Mouse (Mus musculus): Measurements from ENCODE around the gene Sik1. TPM values are rescaled to one million over a fixed set of nuclear protein-coding genes. Genes with fewer than 3 reads are reported as not detected.

The Sik1 gene
- polyA plus RNA-seq, 1 experiment, result 15.5 TPM

GRCm38 (mm10) chr17:31802272-31803017, 53.2 kb downstream of the Sik1 start:
- no peak overlapping the region for H3K27ac ChIP-seq (ENCODE audit: insufficient read depth, low read length)
- TF ChIP-seq POLR2A (IDR thresholded peaks at IDR 0.05; ENCODE audit: low read depth, low read length), result no peak
- no peak for TF ChIP-seq CTCF (IDR thresholded peaks at IDR 0.05; ENCODE audit: borderline replicate concordance, insufficient read depth, low read length)
- no peak overlapping the region for H3K4me3 ChIP-seq (ENCODE audit: insufficient read depth, low read length)
- no peaks in the 10 kb centered on the region for H3K4me1 ChIP-seq (ENCODE audit: control insufficient read depth, insufficient read depth, low read length)

GRCm38 (mm10) chr17:31800852-31801363, 54.7 kb downstream of the Sik1 start:
- no peak for TF ChIP-seq CTCF (IDR thresholded peaks at IDR 0.05; ENCODE audit: borderline replicate concordance, insufficient read depth, low read length)
- TF ChIP-seq POLR2A (IDR thresholded peaks at IDR 0.05; ENCODE audit: low read depth, low read length), result no peak

GRCm38 (mm10) chr17:31795893-31796292, 59.7 kb downstream of the Sik1 start:
- no peak for TF ChIP-seq POLR2A (IDR thresholded peaks at IDR 0.05; ENCODE audit: low read depth, low read length)
- TF ChIP-seq CTCF (IDR thresholded peaks at IDR 0.05; ENCODE audit: borderline replicate concordance, insufficient read depth, low read length), result no peak
- no peak overlapping the region for H3K4me3 ChIP-seq (ENCODE audit: insufficient read depth, low read length)
- no peaks in the 10 kb centered on the region for H3K4me1 ChIP-seq (ENCODE audit: control insufficient read depth, insufficient read depth, low read length)
- no peak overlapping the region for H3K27ac ChIP-seq (ENCODE audit: insufficient read depth, low read length)

More at GRCm38 (mm10) chr17:31800852-31801363, 54.7 kb downstream of the Sik1 start:
- Histone ChIP-seq H3K27ac (ENCODE audit: insufficient read depth, low read length) (no peak overlapping the region), H3K4me3 (ENCODE audit: insufficient read depth, low read length) (no peak overlapping the region), H3K4me1 (ENCODE audit: control insufficient read depth, insufficient read depth, low read length) (no peaks in the 10 kb centered on the region)

Other genes starting within 250 kb of the Sik1 start
- gene Cbs, start 218.6 kb downstream of the Sik1 start, polyA plus RNA-seq (2011; ENCODE audit: insufficient read length, low read depth, missing spikeins), result 1.7 and 2.4 TPM in 2 replicates
- gene U2af1, start 196.9 kb downstream of the Sik1 start, polyA plus RNA-seq (2011; ENCODE audit: insufficient read length, low read depth, missing spikeins), result 171 and 195 TPM in 2 replicates
- gene Cryaa, start 178.0 kb downstream of the Sik1 start, polyA plus RNA-seq (2011; ENCODE audit: insufficient read length, low read depth, missing spikeins), result not detected in 2 replicates
- gene Rrp1b, start 180.3 kb upstream of the Sik1 start, polyA plus RNA-seq (2011; ENCODE audit: insufficient read length, low read depth, missing spikeins), result 30.0 and 38.6 TPM in 2 replicates
- gene Hsf2bp, start 180.5 kb upstream of the Sik1 start, polyA plus RNA-seq (2011; ENCODE audit: insufficient read length, low read depth, missing spikeins), result not detected in 2 replicates

Data from embryonic fibroblast, embryonic 13.5 days (primary cell).